Mouse (Mus musculus) hindbrain, embryonic 15.5 days (tissue): ENCODE measurements at regions not wholly inside any gene's neighbourhood (a gene's known extent, or its start where the extent isn't known, plus 50 kb on each side); places are given as distances from the start of the nearest gene placed in this dataset.

Experiments used
- ATAC-seq: fragments of 200-750 bp; cut with Nextera tagmentation; 2 replicates; pipeline ENCODE4 v1.8.0; 2017; ENCODE audit warnings: low read depth, moderate number of reproducible peaks, moderate TSS enrichment; ENCODE audit not compliant: low FRiP score
- H3K27ac ChIP-seq: fragments of 300-500 bp; sonication (generic); replicated peaks from 2 replicates; pipeline ENCODE4 v1.5.1; 2015; ENCODE audit warnings: mild to moderate bottlenecking, inconsistent platforms
- H3K27me3 ChIP-seq: fragments of 300-500 bp; sonication (generic); 2 replicates; pipeline ENCODE4 v1.6.1; 2015; ENCODE audit warnings: control low read depth, inconsistent platforms
- H3K36me3 ChIP-seq: fragments of 300-500 bp; sonication (generic); 2 replicates; pipeline ENCODE4 v1.6.1; 2015; ENCODE audit warnings: control low read depth, inconsistent platforms
- H3K4me1 ChIP-seq: fragments of 300-500 bp; sonication (generic); replicated peaks from 2 replicates; pipeline ENCODE4 v1.6.1; 2015; ENCODE audit warnings: control low read depth, inconsistent platforms
- H3K4me2 ChIP-seq: fragments of 300-500 bp; sonication (generic); 2 replicates; pipeline ENCODE4 v1.6.1; 2015; ENCODE audit warnings: moderate library complexity, mild to moderate bottlenecking, inconsistent platforms
- H3K4me3 ChIP-seq: fragments of 300-500 bp; sonication (generic); 2 replicates; pipeline ENCODE4 v1.5.1; 2015; ENCODE audit warnings: mild to moderate bottlenecking, inconsistent platforms
- H3K9ac ChIP-seq: fragments of 300-500 bp; sonication (generic); 2 replicates; pipeline ENCODE4 v1.6.1; 2015; ENCODE audit warnings: inconsistent platforms
- H3K9me3 ChIP-seq: fragments of 300-500 bp; sonication (generic); 2 replicates; pipeline ENCODE4 v1.6.1; 2016; ENCODE audit warnings: control low read depth, inconsistent platforms
- WGBS: fragments of 180-500 bp; shearing (Covaris S2); methylation state at CpG from one replicate; pipeline ENCODE4 v1.1.7; 2015; 5-methylcytosine and 5-hydroxymethylcytosine counted together

GRCm38 (mm10) chr13:43952972-43953592 lies 168.5 kb downstream of the Cd83 start:
- WGBS = 84% methylated on average over 5 of the region's 5 CpGs
- ATAC-seq = no peak
- H3K4me1 ChIP-seq = peaks cover 11% of the 10 kb centered on the region; the same call in 1 of the 2 replicates
- H3K9ac ChIP-seq = no peak overlapping the region
- H3K9me3 ChIP-seq = no peaks in the 10 kb centered on the region
- H3K36me3 ChIP-seq = no peaks in the 10 kb centered on the region
- no peak overlapping the region for H3K27ac ChIP-seq
- no peak overlapping the region for H3K4me2 ChIP-seq
- no peaks in the 10 kb centered on the region for H3K27me3 ChIP-seq
- H3K4me3 ChIP-seq = no peak overlapping the region

- H3K4me1 ChIP-seq = peaks cover 18% of the 10 kb centered on the region; the same call in 1 of the 2 replicates
- 93% methylated on average over 10 of the region's 10 CpGs for WGBS
Measured at GRCm38 (mm10) chr13:43954714-43955393, 170.3 kb downstream of the Cd83 start.

GRCm38 (mm10) chr13:43957046-43957445 lies 172.5 kb downstream of the Cd83 start:
- WGBS = 93% methylated on average over 2 of the region's 2 CpGs
- no peak for ATAC-seq
- Histone ChIP-seq H3K9me3 (no peaks in the 10 kb centered on the region), H3K4me2 (no peak overlapping the region), H3K27me3 (no peaks in the 10 kb centered on the region), H3K4me3 (no peak overlapping the region), H3K27ac (no peak overlapping the region), H3K9ac (no peak overlapping the region), H3K4me1 (0 out of 2 replicates have a peak, but pooled peaks cover 9% of the 10 kb centered on the region), H3K36me3 (no peaks in the 10 kb centered on the region)

More at GRCm38 (mm10) chr13:43954714-43955393, 170.3 kb downstream of the Cd83 start:
- no peak overlapping the region for H3K4me2 ChIP-seq
- no peak overlapping the region for H3K9ac ChIP-seq
- H3K36me3 ChIP-seq = no peaks in the 10 kb centered on the region
- ATAC-seq = no peak
- H3K27ac ChIP-seq = no peak overlapping the region
- no peaks in the 10 kb centered on the region for H3K27me3 ChIP-seq
- H3K9me3 ChIP-seq = no peaks in the 10 kb centered on the region
- no peak overlapping the region for H3K4me3 ChIP-seq

- no peak for ATAC-seq
- Histone ChIP-seq H3K27me3 (no peaks in the 10 kb centered on the region), H3K4me2 (no peak overlapping the region), H3K36me3 (no peaks in the 10 kb centered on the region), H3K4me1 (0 out of 2 replicates have a peak, but pooled peaks cover 9% of the 10 kb centered on the region), H3K9me3 (no peaks in the 10 kb centered on the region), H3K27ac (no peak overlapping the region), H3K9ac (no peak overlapping the region), H3K4me3 (no peak overlapping the region)
- 70% methylated on average over 9 of the region's 9 CpGs for WGBS
Measured at GRCm38 (mm10) chr13:43959121-43959572, 174.6 kb downstream of the Cd83 start.

GRCm38 (mm10) chr13:43961047-43961690 lies 176.6 kb downstream of the Cd83 start:
- Histone ChIP-seq H3K4me2 (no peak overlapping the region), H3K27me3 (no peaks in the 10 kb centered on the region), H3K9me3 (no peaks in the 10 kb centered on the region), H3K9ac (no peak overlapping the region), H3K4me3 (no peak overlapping the region), H3K4me1 (0 out of 2 replicates have a peak, but pooled peaks cover 9% of the 10 kb centered on the region), H3K36me3 (no peaks in the 10 kb centered on the region), H3K27ac (no peak overlapping the region)
- WGBS = 80% methylated on average over 6 of the region's 6 CpGs
- no peak for ATAC-seq

GRCm38 (mm10) chr13:43961987-43962386 lies 177.4 kb downstream of the Cd83 start:
- ATAC-seq = no peak
- H3K4me1 ChIP-seq = 0 out of 2 replicates have a peak, but pooled peaks cover 9% of the 10 kb centered on the region
- no peak overlapping the region for H3K27ac ChIP-seq
- WGBS = 85% methylated on average over 3 of the region's 3 CpGs
- no peak overlapping the region for H3K4me3 ChIP-seq
- no peaks in the 10 kb centered on the region for H3K27me3 ChIP-seq
- H3K9me3 ChIP-seq = no peaks in the 10 kb centered on the region
- no peak overlapping the region for H3K4me2 ChIP-seq
- no peaks in the 10 kb centered on the region for H3K36me3 ChIP-seq
- no peak overlapping the region for H3K9ac ChIP-seq

- ATAC-seq = no peak
- no peaks in the 10 kb centered on the region for H3K36me3 ChIP-seq
- H3K9me3 ChIP-seq = no peaks in the 10 kb centered on the region
- 85% methylated on average over 3 of the region's 3 CpGs for WGBS
- H3K27ac ChIP-seq = no peak overlapping the region
- no peak overlapping the region for H3K4me2 ChIP-seq
- H3K4me3 ChIP-seq = no peak overlapping the region
- H3K27me3 ChIP-seq = no peaks in the 10 kb centered on the region
- no peak overlapping the region for H3K9ac ChIP-seq
- 0 out of 2 replicates have a peak, but pooled peaks cover 7% of the 10 kb centered on the region for H3K4me1 ChIP-seq
Measured at GRCm38 (mm10) chr13:43963321-43963720, 178.7 kb downstream of the Cd83 start.

- no peak overlapping the region for H3K4me3 ChIP-seq
- H3K9me3 ChIP-seq = no peaks in the 10 kb centered on the region
- no peak overlapping the region for H3K27ac ChIP-seq
- H3K4me1 ChIP-seq = no peaks in the 10 kb centered on the region
- H3K9ac ChIP-seq = no peak overlapping the region
- no peaks in the 10 kb centered on the region for H3K36me3 ChIP-seq
- WGBS = 75% methylated on average over 4 of the region's 4 CpGs
- ATAC-seq = no peak
- no peaks in the 10 kb centered on the region for H3K27me3 ChIP-seq
- no peak overlapping the region for H3K4me2 ChIP-seq
Measured at GRCm38 (mm10) chr13:43965256-43965905, 180.8 kb downstream of the Cd83 start.

- H3K27me3 ChIP-seq = no peaks in the 10 kb centered on the region
- H3K9ac ChIP-seq = no peak overlapping the region
- no peak for ATAC-seq
- WGBS = 77% methylated on average over 5 of the region's 5 CpGs
- no peak overlapping the region for H3K4me3 ChIP-seq
- H3K9me3 ChIP-seq = no peaks in the 10 kb centered on the region
- H3K4me2 ChIP-seq = no peak overlapping the region
- H3K4me1 ChIP-seq = no peaks in the 10 kb centered on the region
- no peak overlapping the region for H3K27ac ChIP-seq
- no peaks in the 10 kb centered on the region for H3K36me3 ChIP-seq
Measured at GRCm38 (mm10) chr13:43967516-43967915, 182.9 kb downstream of the Cd83 start.

GRCm38 (mm10) chr13:43972906-43973305 lies 188.3 kb downstream of the Cd83 start:
- Histone ChIP-seq H3K4me3 (no peak overlapping the region), H3K36me3 (no peaks in the 10 kb centered on the region), H3K27me3 (no peaks in the 10 kb centered on the region), H3K4me2 (no peak overlapping the region), H3K9ac (no peak overlapping the region), H3K4me1 (no peaks in the 10 kb centered on the region), H3K27ac (no peak overlapping the region), H3K9me3 (no peaks in the 10 kb centered on the region)
- ATAC-seq = no peak
- 95% methylated on average over 2 of the region's 2 CpGs for WGBS

GRCm38 (mm10) chr13:43975281-43975680 lies 190.7 kb downstream of the Cd83 start:
- H3K36me3 ChIP-seq = no peaks in the 10 kb centered on the region
- no peak for ATAC-seq
- no peak overlapping the region for H3K9ac ChIP-seq
- H3K27me3 ChIP-seq = no peaks in the 10 kb centered on the region
- H3K4me2 ChIP-seq = no peak overlapping the region
- WGBS = 76% methylated on average over 13 of the region's 13 CpGs
- no peak overlapping the region for H3K4me3 ChIP-seq
- H3K9me3 ChIP-seq = no peaks in the 10 kb centered on the region
- H3K4me1 ChIP-seq = no peaks in the 10 kb centered on the region
- H3K27ac ChIP-seq = no peak overlapping the region

GRCm38 (mm10) chr13:43975801-43976200 lies 191.2 kb downstream of the Cd83 start:
- 65% methylated on average over 7 of the region's 7 CpGs for WGBS
- no peak overlapping the region for H3K4me3 ChIP-seq

More at GRCm38 (mm10) chr13:43975801-43976200, 191.2 kb downstream of the Cd83 start:
- no peak overlapping the region for H3K27ac ChIP-seq
- H3K9ac ChIP-seq = no peak overlapping the region
- no peaks in the 10 kb centered on the region for H3K36me3 ChIP-seq
- no peaks in the 10 kb centered on the region for H3K9me3 ChIP-seq
- no peak overlapping the region for H3K4me2 ChIP-seq
- H3K27me3 ChIP-seq = no peaks in the 10 kb centered on the region
- H3K4me1 ChIP-seq = no peaks in the 10 kb centered on the region
- ATAC-seq = no peak
